Mouse (Mus musculus) intestine, embryonic 16.5 days (tissue): Measurements from ENCODE around the gene Gm6370. TPM values are rescaled to one million over a fixed set of nuclear protein-coding genes. Genes with fewer than 3 reads are reported as not detected.
"Not testable (repeated sequence)": the region's sequence is repeated elsewhere in the genome, so short reads cannot be mapped to it uniquely, and the experiment has no call there.

Source experiments
- ATAC-seq: fragments of 200-750 bp; cut with Nextera tagmentation; 2 replicates; pipeline ENCODE4 v1.8.0; 2017; ENCODE audit warnings: moderate TSS enrichment, moderate library complexity
- H3K27ac ChIP-seq: fragments of 300-500 bp; sonication (generic); 2 replicates; pipeline ENCODE4 v1.5.1; 2014; ENCODE audit warnings: mild to moderate bottlenecking, low read length
- H3K27me3 ChIP-seq: fragments of 300-500 bp; sonication (generic); replicated peaks from 2 replicates; pipeline ENCODE4 v1.6.1; 2014; ENCODE audit warnings: low read length, control low read depth, mixed read lengths; ENCODE audit not compliant: control insufficient read depth, insufficient read depth
- H3K36me3 ChIP-seq: fragments of 300-500 bp; sonication (generic); 2 replicates; pipeline ENCODE4 v1.6.1; 2014; ENCODE audit warnings: low read length, control low read depth; ENCODE audit not compliant: control insufficient read depth, insufficient read depth
- H3K4me1 ChIP-seq: fragments of 300-500 bp; sonication (generic); 2 replicates; pipeline ENCODE4 v1.6.1; 2014; ENCODE audit warnings: low read length, control low read depth, mixed read lengths; ENCODE audit not compliant: control insufficient read depth, insufficient read depth
- H3K4me2 ChIP-seq: fragments of 300-500 bp; sonication (generic); 2 replicates; pipeline ENCODE4 v1.6.1; 2014; ENCODE audit warnings: low read depth, low read length, control low read depth
- H3K4me3 ChIP-seq: fragments of 300-500 bp; sonication (generic); 2 replicates; pipeline ENCODE4 v1.5.1; 2014; ENCODE audit warnings: mild to moderate bottlenecking, low read length
- H3K9ac ChIP-seq: fragments of 300-500 bp; sonication (generic); 2 replicates; pipeline ENCODE4 v1.6.1; 2014; ENCODE audit warnings: low read depth, low read length
- H3K9me3 ChIP-seq: fragments of 300-500 bp; sonication (generic); 2 replicates; pipeline ENCODE4 v1.6.1; 2016; ENCODE audit warnings: low read length, control low read depth; ENCODE audit not compliant: control insufficient read depth
- WGBS: fragments of 180-500 bp; shearing (Covaris S2); extraction: QIAGEN DNeasy Blood & Tissue Kit; methylation state at CpG from one replicate; pipeline ENCODE4 v1.1.7; 2014; 5-methylcytosine and 5-hydroxymethylcytosine counted together
- polyA plus RNA-seq: library from polyadenylated mRNA; unstranded; fragments of >200 nt; fragmentation: Nextera tagmentation; extraction: Ambion mirVana; gene quantifications from 2 replicates; pipeline ENCODE4 v1.2.1, GENCODE M21; 2015

Gm6370 gene
- polyA plus RNA-seq, result not detected in 2 replicates

DNA sequence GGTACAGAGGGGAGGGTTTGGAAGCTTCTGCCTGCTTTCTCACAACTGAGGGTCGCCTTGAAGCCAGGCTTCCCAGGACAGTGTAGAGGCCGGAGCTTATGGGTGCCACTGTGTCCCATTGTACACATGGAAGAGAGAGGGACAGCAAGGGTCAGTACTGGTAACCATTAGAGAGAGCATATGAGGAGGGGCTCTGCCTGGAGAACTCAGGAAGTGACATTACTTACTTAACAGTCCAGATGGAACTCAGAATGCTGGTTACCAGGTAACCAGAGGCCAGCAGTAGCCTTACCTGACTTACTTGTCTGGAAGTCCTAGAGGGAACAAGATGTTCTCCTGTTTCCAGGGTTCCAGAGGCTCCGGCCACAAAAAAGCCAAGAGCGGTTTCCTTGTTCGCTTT, at the start of gene Gm6370:
TSS of gene Gm6370 (plus strand) at position 301 of the 400 bp plus-strand sequence.
- not testable (repeated sequence) for H3K9me3 ChIP-seq, H3K27me3 ChIP-seq, H3K4me1 ChIP-seq, H3K9ac ChIP-seq, H3K4me2 ChIP-seq, H3K27ac ChIP-seq, ATAC-seq, H3K36me3 ChIP-seq, H3K4me3 ChIP-seq
- WGBS, result no CpG with 5 or more reads among the region's 5 CpGs

DNA sequence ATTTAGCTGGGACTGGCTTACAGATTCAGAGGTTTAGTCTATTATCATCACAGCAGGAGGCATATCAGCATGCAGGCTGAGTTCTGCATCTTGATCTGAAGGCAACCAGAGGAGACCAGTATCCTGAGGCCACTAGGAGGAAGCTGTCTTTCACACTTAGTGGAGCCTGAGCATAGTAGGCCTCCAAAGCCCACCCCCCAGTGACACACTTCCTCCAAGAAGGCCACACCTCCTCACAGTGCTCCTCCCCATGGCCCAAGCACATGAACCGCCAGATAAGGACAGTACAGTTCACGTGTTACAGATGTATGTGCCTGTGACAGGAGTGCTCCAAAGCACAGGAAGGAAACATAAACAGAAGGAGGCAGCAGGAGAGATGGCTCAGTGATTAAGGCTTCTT, 48.4 kb upstream of the Gm6370 start:
- no peak overlapping the region for H3K4me2 ChIP-seq
- no peaks in the 10 kb centered on the region for H3K27me3 ChIP-seq
- H3K36me3 ChIP-seq, result no peaks in the 10 kb centered on the region
- no peak for ATAC-seq
- no peaks in the 10 kb centered on the region for H3K9me3 ChIP-seq
- no peak overlapping the region for H3K9ac ChIP-seq
- no peaks in the 10 kb centered on the region for H3K4me1 ChIP-seq
- WGBS, result 78% methylated on average over 2 of the region's 2 CpGs
- no peak overlapping the region for H3K4me3 ChIP-seq
- H3K27ac ChIP-seq, result no peak overlapping the region

DNA sequence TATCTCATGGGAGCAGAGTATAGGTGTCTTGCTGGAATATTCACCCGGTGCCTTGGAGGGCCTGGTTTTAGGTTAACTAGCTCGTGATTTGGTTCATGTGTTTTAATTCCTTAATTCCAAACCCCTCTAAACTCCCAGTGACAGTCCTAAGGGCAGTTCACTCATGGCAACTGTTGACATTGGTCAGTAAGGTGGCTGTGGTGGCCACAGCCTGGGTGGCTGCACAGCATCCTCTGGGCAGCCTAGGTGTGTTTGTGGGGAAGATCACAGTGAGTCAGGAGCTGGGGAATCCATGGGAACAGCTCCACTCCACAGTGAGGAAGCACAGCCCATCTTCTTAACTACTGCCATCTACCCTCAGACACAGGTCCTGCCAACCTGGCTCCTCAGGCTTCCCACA, 44.5 kb upstream of the Gm6370 start:
- H3K4me3 ChIP-seq, result no peak overlapping the region
- no peak for ATAC-seq

DNA sequence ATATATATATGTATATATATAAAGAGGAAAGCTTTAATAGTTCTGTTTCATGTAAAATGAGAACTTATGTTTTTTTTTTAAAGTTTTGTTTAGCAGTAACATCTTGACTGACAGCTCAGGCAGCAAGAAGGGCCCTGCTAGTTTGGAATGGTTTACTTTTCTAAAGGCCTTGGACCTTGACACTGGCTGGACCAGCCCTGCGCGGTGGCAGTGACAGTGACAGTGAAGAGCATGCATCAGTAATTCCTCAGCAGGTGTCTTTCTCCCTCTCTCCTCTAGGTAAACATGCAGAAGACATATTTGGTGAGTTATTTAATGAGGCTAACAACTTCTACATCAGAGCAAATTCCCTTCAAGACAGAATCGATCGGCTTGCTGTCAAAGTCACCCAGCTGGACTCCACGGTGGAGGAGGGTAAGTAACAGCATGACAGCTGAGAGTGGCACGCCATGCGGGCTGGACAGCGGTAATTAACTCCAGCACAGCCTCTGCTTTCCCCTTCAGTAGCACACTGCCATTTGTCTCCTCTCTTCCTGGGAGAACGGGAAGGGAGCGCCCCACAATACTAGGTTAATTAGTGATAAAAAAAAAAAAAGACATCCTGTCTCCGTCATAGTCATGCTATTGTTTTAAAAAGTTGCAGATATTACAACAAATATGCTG, 39.4 kb upstream of the Gm6370 start:
- ATAC-seq, result no peak
- Histone ChIP-seq H3K9ac (no peak overlapping the region), H3K36me3 (no peaks in the 10 kb centered on the region), H3K4me2 (no peak overlapping the region), H3K27me3 (no peaks in the 10 kb centered on the region), H3K4me1 (no peaks in the 10 kb centered on the region), H3K4me3 (no peak overlapping the region), H3K27ac (no peak overlapping the region), H3K9me3 (no peaks in the 10 kb centered on the region)
- 66% methylated on average over 11 of the region's 11 CpGs for WGBS

More for the DNA sequence above, 44.5 kb upstream of the Gm6370 start:
- Histone ChIP-seq H3K4me2 (no peak overlapping the region), H3K9ac (no peak overlapping the region), H3K27me3 (no peaks in the 10 kb centered on the region), H3K27ac (no peak overlapping the region), H3K36me3 (no peaks in the 10 kb centered on the region), H3K9me3 (no peaks in the 10 kb centered on the region), H3K4me1 (no peaks in the 10 kb centered on the region)
- 82% methylated on average over 2 of the region's 2 CpGs for WGBS

DNA sequence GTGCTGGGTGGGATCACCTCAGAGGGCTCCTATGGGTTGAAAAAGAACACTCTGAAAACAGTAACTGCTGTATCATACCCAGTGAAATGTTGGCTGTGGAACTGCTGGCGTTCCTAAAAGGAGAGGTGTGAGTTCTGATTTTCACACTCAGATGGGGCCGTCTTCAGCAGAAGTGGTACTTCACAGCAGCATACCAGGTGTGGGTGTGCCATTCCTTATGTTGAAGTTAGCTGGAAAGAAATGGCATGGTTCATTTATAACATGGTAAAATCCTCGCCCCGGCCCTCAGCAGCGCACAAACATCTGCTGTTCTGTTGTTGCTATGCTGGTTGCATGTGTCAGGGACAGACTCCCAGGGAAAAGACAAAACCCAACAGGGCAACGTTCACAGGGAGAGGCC, 37.6 kb upstream of the Gm6370 start:
- no peaks in the 10 kb centered on the region for H3K27me3 ChIP-seq
- no peak for ATAC-seq
- no peak overlapping the region for H3K4me3 ChIP-seq
- no peaks in the 10 kb centered on the region for H3K4me1 ChIP-seq
- H3K27ac ChIP-seq, result no peak overlapping the region
- 90% methylated on average over 6 of the region's 6 CpGs for WGBS
- H3K9me3 ChIP-seq, result no peaks in the 10 kb centered on the region
- no peak overlapping the region for H3K9ac ChIP-seq
- H3K36me3 ChIP-seq, result no peaks in the 10 kb centered on the region
- no peak overlapping the region for H3K4me2 ChIP-seq

DNA sequence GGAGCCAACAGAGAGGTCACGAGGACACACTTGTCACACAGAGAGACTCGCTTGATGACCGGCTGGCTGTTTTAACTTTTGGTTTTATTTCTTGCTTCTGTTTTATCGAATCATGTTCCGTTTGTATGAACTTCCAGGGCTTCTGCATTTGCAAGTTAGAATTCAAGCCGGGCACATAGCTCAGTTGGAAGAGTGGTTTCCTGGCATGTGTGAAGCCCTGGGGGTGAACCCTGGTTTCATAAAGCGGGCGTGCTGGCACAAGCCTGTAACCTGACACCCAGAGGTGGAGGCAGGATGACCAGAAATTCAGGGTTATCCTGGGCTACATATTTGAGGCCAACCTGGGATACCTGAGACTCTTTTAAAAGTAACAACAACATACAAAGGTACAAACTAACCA, 29.6 kb upstream of the Gm6370 start:
- H3K4me1 ChIP-seq, result no peaks in the 10 kb centered on the region
- 80% methylated on average over 8 of the region's 8 CpGs for WGBS
- no peak overlapping the region for H3K27ac ChIP-seq
- H3K4me2 ChIP-seq, result no peak overlapping the region
- H3K9me3 ChIP-seq, result no peaks in the 10 kb centered on the region
- ATAC-seq, result no peak
- H3K36me3 ChIP-seq, result no peaks in the 10 kb centered on the region
- H3K27me3 ChIP-seq, result no peaks in the 10 kb centered on the region
- no peak overlapping the region for H3K4me3 ChIP-seq
- H3K9ac ChIP-seq, result no peak overlapping the region

DNA sequence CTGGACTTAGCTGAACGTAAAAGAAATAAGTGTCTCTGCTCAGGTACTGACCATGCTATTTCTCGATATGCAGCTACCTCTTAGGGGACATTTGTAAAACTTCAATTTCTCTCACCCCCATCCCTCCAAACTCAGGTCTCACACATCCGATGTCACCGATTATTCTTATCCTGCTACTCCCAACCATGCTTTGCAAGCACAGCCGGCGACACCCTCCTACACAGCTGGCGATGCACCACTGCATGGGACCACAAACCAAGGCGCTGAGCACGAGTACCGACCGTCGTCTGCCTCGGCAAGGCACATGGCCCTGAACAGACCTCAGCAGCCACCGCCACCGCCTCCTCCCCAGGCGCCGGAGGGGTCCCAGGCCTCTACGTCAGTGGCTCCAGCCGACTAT, 24.5 kb upstream of the Gm6370 start:
- no peaks in the 10 kb centered on the region for H3K36me3 ChIP-seq
- H3K27me3 ChIP-seq, result no peaks in the 10 kb centered on the region
- no peak overlapping the region for H3K4me2 ChIP-seq
- no peaks in the 10 kb centered on the region for H3K4me1 ChIP-seq
- H3K4me3 ChIP-seq, result no peak overlapping the region
- no peak for ATAC-seq
- H3K9ac ChIP-seq, result no peak overlapping the region
- no peak overlapping the region for H3K27ac ChIP-seq
- no peaks in the 10 kb centered on the region for H3K9me3 ChIP-seq
- WGBS, result 93% methylated on average over 19 of the region's 19 CpGs

DNA sequence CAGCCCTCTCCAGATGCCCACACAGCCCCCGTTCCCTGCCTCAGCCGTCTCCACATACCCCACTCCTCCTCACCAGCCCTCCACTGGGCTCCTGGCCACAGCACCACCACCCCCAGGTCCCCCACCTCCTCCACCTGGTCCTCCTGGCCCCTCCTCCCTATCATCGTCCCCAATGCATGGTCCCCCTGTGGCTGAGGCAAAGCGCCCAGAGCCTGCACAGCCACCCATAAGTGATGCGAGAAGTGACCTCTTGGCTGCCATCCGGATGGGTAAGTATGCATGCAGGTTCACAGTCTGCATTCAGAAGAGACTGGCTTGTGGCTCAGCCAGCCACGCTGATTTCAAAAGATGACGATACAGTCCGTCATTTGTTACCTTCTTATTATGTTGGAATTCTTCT, 22.9 kb upstream of the Gm6370 start:
- H3K27ac ChIP-seq, result no peak overlapping the region
- H3K4me3 ChIP-seq, result no peak overlapping the region
- no peak overlapping the region for H3K4me2 ChIP-seq
- no peak overlapping the region for H3K9ac ChIP-seq
- WGBS, result 93% methylated on average over 9 of the region's 9 CpGs
- no peaks in the 10 kb centered on the region for H3K9me3 ChIP-seq
- no peaks in the 10 kb centered on the region for H3K4me1 ChIP-seq
- no peaks in the 10 kb centered on the region for H3K36me3 ChIP-seq
- no peak for ATAC-seq
- no peaks in the 10 kb centered on the region for H3K27me3 ChIP-seq

DNA sequence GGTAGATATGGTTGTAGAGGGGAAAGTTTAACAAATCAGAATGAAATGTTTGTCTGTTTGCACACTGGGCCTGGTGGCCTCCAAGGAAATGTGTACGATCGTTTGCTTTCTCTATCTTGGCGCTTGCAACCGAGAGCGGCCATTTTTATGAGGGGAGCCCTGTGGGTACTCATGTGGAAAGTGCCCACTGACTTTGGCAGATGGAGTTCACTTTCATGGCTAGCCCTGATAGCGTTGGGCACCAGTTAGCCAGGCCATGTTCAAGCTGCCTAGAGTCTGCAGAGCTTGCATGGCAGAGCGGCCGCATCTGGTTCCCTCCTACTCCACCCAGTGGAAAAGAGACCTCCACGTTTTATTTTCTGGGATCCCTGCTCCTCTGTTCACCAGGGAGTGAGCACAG, 20.3 kb upstream of the Gm6370 start:
- no peak overlapping the region for H3K4me2 ChIP-seq

DNA sequence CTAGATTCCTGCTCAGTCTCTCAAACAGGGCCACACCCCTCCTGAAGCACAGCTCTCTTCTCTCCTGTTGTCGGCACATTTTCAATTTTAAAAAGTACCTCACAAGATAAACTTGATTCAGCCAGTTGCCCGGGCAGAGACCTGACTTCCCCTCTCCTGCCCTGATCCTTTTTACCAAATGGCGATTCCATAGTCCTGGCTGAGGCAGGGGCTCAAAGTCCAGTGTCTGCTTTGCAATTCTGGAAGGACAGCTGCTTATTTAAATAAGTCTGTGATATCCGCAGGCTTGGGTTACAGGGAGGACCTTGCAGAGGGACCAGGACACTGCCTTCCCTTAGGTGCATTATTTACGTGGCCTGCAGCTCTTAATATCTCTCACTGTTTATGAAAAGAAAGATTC, 19.9 kb upstream of the Gm6370 start:
- Histone ChIP-seq H3K4me2 (no peak overlapping the region), H3K4me1 (no peaks in the 10 kb centered on the region), H3K27me3 (no peaks in the 10 kb centered on the region), H3K9ac (no peak overlapping the region), H3K9me3 (no peaks in the 10 kb centered on the region), H3K4me3 (no peak overlapping the region), H3K27ac (no peak overlapping the region), H3K36me3 (no peaks in the 10 kb centered on the region)
- 67% methylated on average over 5 of the region's 5 CpGs for WGBS
- ATAC-seq, result no peak

More for the DNA sequence above, 20.3 kb upstream of the Gm6370 start:
- Histone ChIP-seq H3K9me3 (no peaks in the 10 kb centered on the region), H3K4me3 (no peak overlapping the region), H3K27ac (no peak overlapping the region), H3K36me3 (no peaks in the 10 kb centered on the region), H3K9ac (no peak overlapping the region), H3K27me3 (no peaks in the 10 kb centered on the region), H3K4me1 (no peaks in the 10 kb centered on the region)
- ATAC-seq, result no peak
- 80% methylated on average over 9 of the region's 9 CpGs for WGBS
